Mouse (Mus musculus) cortical plate, adult 2 months (tissue): ENCODE results near the gene B9d1.

Source experiments
- CTCF ChIP-seq: fragments of 200-500 bp; IDR thresholded peaks from 2 replicates; pipeline ENCODE4 v1.5.1; 2011; ENCODE audit warnings: mild to moderate bottlenecking, control low read depth, low read length; ENCODE audit not compliant: insufficient read depth; ENCODE audit errors: extremely low read depth
- POLR2A ChIP-seq: fragments of 200-500 bp; IDR thresholded peaks from 2 replicates; pipeline ENCODE4 v1.6.1; 2011; ENCODE audit warnings: mild to moderate bottlenecking, low read length, control low read depth; ENCODE audit not compliant: insufficient read depth; ENCODE audit errors: extremely low read depth

DNA sequence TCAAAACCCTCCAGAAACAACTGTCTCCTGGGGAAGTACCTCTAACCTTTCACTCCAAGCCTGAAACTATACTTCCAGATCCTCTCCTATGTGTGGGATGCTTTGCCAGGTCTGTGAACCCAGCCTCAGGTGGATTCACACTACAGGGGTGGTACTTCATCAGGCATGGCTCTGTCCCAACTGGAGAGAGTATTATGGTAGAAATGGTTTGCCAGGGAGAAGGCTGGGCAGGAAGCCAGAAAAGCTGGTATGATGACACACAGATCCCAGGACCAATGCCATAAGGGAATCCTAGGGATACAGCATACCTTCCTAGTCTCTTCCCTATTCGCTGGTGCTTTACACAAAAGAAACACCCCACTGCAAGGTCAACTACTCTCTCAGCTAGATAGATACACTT, 21.9 kb downstream of the B9d1 start:
- TF ChIP-seq CTCF, result no peak
- TF ChIP-seq POLR2A, result no peak
